Mouse (Mus musculus): ENCODE measurements at regions not wholly inside any gene's neighbourhood (a gene's known extent, or its start where the extent isn't known, plus 50 kb on each side); places are given as distances from the start of the nearest gene placed in this dataset.

GRCm38 (mm10) chr2:67180962-67181361, 232.6 kb upstream of the Gm21830 start:
- DNase-seq (ENCODE audit: low read depth in 3 of 3, low spot score in 3 of 3) = no peak
- 56% methylated on average over 3 of the region's 3 CpGs for WGBS (ENCODE audit: insufficient replicate concordance)
- no peaks in the 10 kb centered on the region for H3K4me1 ChIP-seq (replicated peaks; ENCODE audit: control insufficient read depth in 2 of 2, insufficient read depth in 2 of 2, low read length in 1 of 2)
- H3K27me3 ChIP-seq (ENCODE audit: control insufficient read depth, insufficient read depth, low read length) = no peaks in the 10 kb centered on the region
- no peak for ATAC-seq (ENCODE audit: insufficient read depth)
- TF ChIP-seq CTCF (IDR thresholded peaks at IDR 0.05; ENCODE audit: low read depth) (no peak), EP300 (IDR thresholded peaks at IDR 0.05; ENCODE audit: low read depth) (no peak)
- no peak overlapping the region for H3K4me2 ChIP-seq (ENCODE audit: low read depth)
- no peaks in the 10 kb centered on the region for H3K36me3 ChIP-seq (replicated peaks; ENCODE audit: control insufficient read depth, insufficient read depth, low read depth)
- H3K27ac ChIP-seq = no peak overlapping the region
- no peak overlapping the region for H3K4me3 ChIP-seq (ENCODE audit: insufficient read depth in 1 of 2, low read depth in 2 of 2, low read length in 2 of 2)
- H3K9me3 ChIP-seq (ENCODE audit: control insufficient read depth, low read length) = no peaks in the 10 kb centered on the region
- no peak overlapping the region for H3K9ac ChIP-seq (replicated peaks)

DNA sequence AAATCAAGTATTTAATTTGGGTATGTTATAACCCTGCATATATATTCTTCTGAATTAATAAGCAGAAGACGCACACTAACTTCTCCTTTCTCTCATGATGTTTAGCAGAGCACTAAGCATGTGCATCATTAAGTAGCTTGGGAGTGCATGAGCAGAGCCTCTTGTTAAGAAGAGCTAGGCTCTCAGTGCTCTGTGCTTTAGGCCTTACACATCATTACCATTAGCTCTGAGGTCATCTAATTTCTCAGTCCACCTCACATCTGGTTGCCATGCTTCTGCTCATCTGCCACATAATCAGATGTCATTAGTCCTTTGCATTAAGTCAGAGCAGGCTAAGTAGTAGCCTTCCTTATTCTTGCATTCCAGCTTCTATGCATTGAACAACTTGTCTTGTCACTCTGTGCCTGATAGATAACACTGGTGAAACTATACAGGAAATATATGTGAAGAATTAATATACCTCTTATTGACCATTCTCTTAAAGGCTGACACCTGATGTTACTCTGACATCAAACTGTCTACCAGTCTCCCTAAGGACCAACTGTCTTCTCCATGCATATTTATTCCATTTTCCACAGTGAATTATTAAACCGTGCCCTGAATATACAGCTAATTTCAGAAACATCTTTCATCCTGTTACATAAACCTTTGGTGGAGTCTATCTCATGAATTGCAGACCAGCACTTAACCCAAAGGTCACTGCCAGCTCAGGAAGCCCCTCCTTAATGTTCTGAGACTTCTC, 192.3 kb upstream of the Gm21830 start:
- no peak for ATAC-seq (ENCODE audit: insufficient read depth)
- H3K4me2 ChIP-seq (ENCODE audit: low read depth) = no peak overlapping the region
- TF ChIP-seq EP300 (IDR thresholded peaks at IDR 0.05; ENCODE audit: low read depth) = no peak
- no peak for TF ChIP-seq CTCF (IDR thresholded peaks at IDR 0.05; ENCODE audit: low read depth)
- no peaks in the 10 kb centered on the region for H3K4me1 ChIP-seq (replicated peaks; ENCODE audit: control insufficient read depth in 2 of 2, insufficient read depth in 2 of 2, low read length in 1 of 2)
- H3K27ac ChIP-seq = no peak overlapping the region
- H3K36me3 ChIP-seq (replicated peaks; ENCODE audit: control insufficient read depth, insufficient read depth, low read depth) = no peaks in the 10 kb centered on the region
- H3K9me3 ChIP-seq (ENCODE audit: control insufficient read depth, low read length) = no peaks in the 10 kb centered on the region
- H3K9ac ChIP-seq (replicated peaks) = no peak overlapping the region
- H3K4me3 ChIP-seq (ENCODE audit: insufficient read depth in 1 of 2, low read depth in 2 of 2, low read length in 2 of 2) = no peak overlapping the region
- no peaks in the 10 kb centered on the region for H3K27me3 ChIP-seq (ENCODE audit: control insufficient read depth, insufficient read depth, low read length)
- DNase-seq (ENCODE audit: low read depth in 3 of 3, low spot score in 3 of 3) = no peak
- 55% methylated on average over 2 of the region's 2 CpGs for WGBS (ENCODE audit: insufficient replicate concordance)

DNA sequence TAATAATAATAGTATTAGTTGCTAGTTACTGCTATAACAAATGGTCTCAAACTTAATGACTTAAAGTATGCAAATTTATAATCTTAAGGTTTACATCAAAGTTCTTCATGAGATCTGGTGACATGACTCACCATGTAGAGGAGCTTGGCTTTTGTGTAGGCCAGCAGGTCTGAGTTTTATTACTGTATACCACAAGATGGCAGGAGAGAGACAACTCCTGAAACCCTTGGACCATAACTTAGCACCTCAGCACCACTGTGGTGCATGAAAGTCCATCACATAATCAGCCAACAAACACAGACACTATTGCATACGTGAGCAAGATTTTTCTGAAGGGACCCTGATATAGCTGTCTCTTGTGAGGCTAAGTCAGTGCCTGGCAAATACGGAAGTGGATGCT, 187.2 kb upstream of the Gm21830 start:
- H3K9me3 ChIP-seq (ENCODE audit: control insufficient read depth, low read length) = no peaks in the 10 kb centered on the region
- no peaks in the 10 kb centered on the region for H3K27me3 ChIP-seq (ENCODE audit: control insufficient read depth, insufficient read depth, low read length)
- 58% methylated on average over 2 of the region's 2 CpGs for WGBS (ENCODE audit: insufficient replicate concordance)
- ATAC-seq (ENCODE audit: insufficient read depth) (no peak), DNase-seq (ENCODE audit: low read depth in 3 of 3, low spot score in 3 of 3) (no peak)
- no peak overlapping the region for H3K4me2 ChIP-seq (ENCODE audit: low read depth)
- TF ChIP-seq CTCF (IDR thresholded peaks at IDR 0.05; ENCODE audit: low read depth) (peak; percentile 16; the same call in 1 of the 2 replicates), EP300 (IDR thresholded peaks at IDR 0.05; ENCODE audit: low read depth) (no peak)
- no peaks in the 10 kb centered on the region for H3K4me1 ChIP-seq (replicated peaks; ENCODE audit: control insufficient read depth in 2 of 2, insufficient read depth in 2 of 2, low read length in 1 of 2)
- H3K9ac ChIP-seq (replicated peaks) = no peak overlapping the region
- H3K27ac ChIP-seq = no peak overlapping the region
- H3K36me3 ChIP-seq (replicated peaks; ENCODE audit: control insufficient read depth, insufficient read depth, low read depth) = no peaks in the 10 kb centered on the region
- no peak overlapping the region for H3K4me3 ChIP-seq (ENCODE audit: insufficient read depth in 1 of 2, low read depth in 2 of 2, low read length in 2 of 2)

GRCm38 (mm10) chr2:67257455-67257854, 156.1 kb upstream of the Gm21830 start:
- TF ChIP-seq EP300 (IDR thresholded peaks at IDR 0.05; ENCODE audit: low read depth) (no peak), CTCF (IDR thresholded peaks at IDR 0.05; ENCODE audit: low read depth) (no peak)
- 38% methylated on average over 1 of the region's 1 CpGs for WGBS (ENCODE audit: insufficient replicate concordance)
- no peak overlapping the region for H3K27ac ChIP-seq
- H3K4me1 ChIP-seq (replicated peaks; ENCODE audit: control insufficient read depth in 2 of 2, insufficient read depth in 2 of 2, low read length in 1 of 2) = no peaks in the 10 kb centered on the region
- ATAC-seq (ENCODE audit: insufficient read depth) (no peak), DNase-seq (ENCODE audit: low read depth in 3 of 3, low spot score in 3 of 3) (no peak)
- H3K27me3 ChIP-seq (ENCODE audit: control insufficient read depth, insufficient read depth, low read length) = no peaks in the 10 kb centered on the region
- H3K4me3 ChIP-seq (ENCODE audit: insufficient read depth in 1 of 2, low read depth in 2 of 2, low read length in 2 of 2) = no peak overlapping the region
- no peak overlapping the region for H3K4me2 ChIP-seq (ENCODE audit: low read depth)
- no peaks in the 10 kb centered on the region for H3K9me3 ChIP-seq (ENCODE audit: control insufficient read depth, low read length)
- H3K36me3 ChIP-seq (replicated peaks; ENCODE audit: control insufficient read depth, insufficient read depth, low read depth) = no peaks in the 10 kb centered on the region
- H3K9ac ChIP-seq (replicated peaks) = no peak overlapping the region

Data from liver, embryonic 14.5 days (tissue).